Mouse (Mus musculus) liver, adult 2 months (tissue): ENCODE measurements around the gene Krt84. TPM values are rescaled to one million over a fixed set of nuclear protein-coding genes. Genes with fewer than 3 reads are reported as not detected.

ENCODE experiments used
- DNase-seq: peaks from one replicate; pipeline ENCODE4 v3.0.0-alpha.2; 2011; ENCODE audit warnings: low read depth, low spot score; ENCODE audit errors: extremely low read depth
- H3K27ac ChIP-seq: fragments of 200-500 bp; replicated peaks from 2 replicates; pipeline ENCODE4 v1.5.1; 2012; ENCODE audit warnings: low read depth, mild to moderate bottlenecking, control low read depth, inconsistent platforms, low read length; ENCODE audit not compliant: insufficient read depth
- H3K27me3 ChIP-seq: fragments of 200-500 bp; 2 replicates; pipeline ENCODE4 v1.6.1; 2012; ENCODE audit warnings: mild to moderate bottlenecking, moderate library complexity, low read length, inconsistent platforms; ENCODE audit not compliant: control insufficient read depth, insufficient read depth
- H3K36me3 ChIP-seq: fragments of 200-500 bp; 2 replicates; pipeline ENCODE4 v1.6.1; 2012; ENCODE audit warnings: low read length, inconsistent platforms; ENCODE audit not compliant: control insufficient read depth, insufficient read depth
- H3K4me1 ChIP-seq: fragments of 200-500 bp; 2 replicates; pipeline ENCODE4 v1.6.1; 2011; ENCODE audit warnings: low read length; ENCODE audit not compliant: control insufficient read depth, insufficient read depth
- H3K4me3 ChIP-seq: fragments of 200-500 bp; 2 replicates; pipeline ENCODE4 v1.5.1; 2011; ENCODE audit warnings: low read depth, mild to moderate bottlenecking, control low read depth, low read length, moderate library complexity; ENCODE audit not compliant: insufficient read depth
- H3K79me2 ChIP-seq: fragments of 200-500 bp; 2 replicates; pipeline ENCODE4 v1.6.1; 2012; ENCODE audit warnings: inconsistent platforms, mild to moderate bottlenecking, low read length, moderate library complexity; ENCODE audit not compliant: control insufficient read depth, insufficient read depth
- H3K9ac ChIP-seq: fragments of 200-500 bp; 2 replicates; pipeline ENCODE4 v1.6.1; 2012; ENCODE audit warnings: low read depth, mild to moderate bottlenecking, control low read depth, inconsistent platforms, low read length
- CTCF ChIP-seq: fragments of 200-500 bp; IDR thresholded peaks from 2 replicates; pipeline ENCODE4 v1.5.1; 2011; ENCODE audit warnings: low read depth, low read length, control low read depth
- POLR2A ChIP-seq: fragments of 200-500 bp; IDR thresholded peaks from 2 replicates; pipeline ENCODE4 v1.6.1; 2011; ENCODE audit warnings: low read length, control low read depth; ENCODE audit not compliant: insufficient read depth; ENCODE audit errors: extremely low read depth
- WGBS: fragments of 180-500 bp; shearing (Covaris S2); methylation state at CpG from one replicate; pipeline ENCODE4 v1.1.7; 2018; 5-methylcytosine and 5-hydroxymethylcytosine counted together
- polyA plus RNA-seq: library from polyadenylated mRNA; depleted of rRNA; stranded (reverse); fragments of >200 nt; gene quantifications from 2 replicates; pipeline ENCODE4 v1.2.3, GENCODE M21; 2012
- total RNA-seq: library from RNA; depleted of rRNA; stranded (reverse); fragments of >200 nt; gene quantifications from 2 replicates; pipeline ENCODE4 v1.2.3, GENCODE M21; 2014

Krt84 gene
- total and polyA plus RNA-seq, 2 experiments: not detected

- H3K36me3 ChIP-seq: no peaks in the 10 kb centered on the region
- H3K27me3 ChIP-seq: no peaks in the 10 kb centered on the region
- no peaks in the 10 kb centered on the region for H3K79me2 ChIP-seq
- 21% methylated on average over 7 of the region's 7 CpGs for WGBS
- no peak overlapping the region for H3K27ac ChIP-seq
- no peak overlapping the region for H3K9ac ChIP-seq
- no peak for DNase-seq
- H3K4me3 ChIP-seq: no peak overlapping the region
- no peaks in the 10 kb centered on the region for H3K4me1 ChIP-seq
- TF ChIP-seq CTCF (no peak), POLR2A (no peak)
Measured at GRCm38 (mm10) chr15:101558034-101558646, 25.5 kb upstream of the Krt84 start.

GRCm38 (mm10) chr15:101553169-101553568 is 20.5 kb upstream of the Krt84 start:
- H3K79me2 ChIP-seq: no peaks in the 10 kb centered on the region
- TF ChIP-seq POLR2A (no peak), CTCF (no peak)
- 2% methylated on average over 11 of the region's 11 CpGs for WGBS
- H3K4me3 ChIP-seq: no peak overlapping the region
- DNase-seq: no peak
- no peaks in the 10 kb centered on the region for H3K4me1 ChIP-seq
- no peaks in the 10 kb centered on the region for H3K27me3 ChIP-seq
- H3K27ac ChIP-seq: no peak overlapping the region
- no peak overlapping the region for H3K9ac ChIP-seq
- no peaks in the 10 kb centered on the region for H3K36me3 ChIP-seq

GRCm38 (mm10) chr15:101552188-101552587 is 19.6 kb upstream of the Krt84 start:
- Histone ChIP-seq H3K4me1 (no peaks in the 10 kb centered on the region), H3K4me3 (no peak overlapping the region), H3K27ac (no peak overlapping the region), H3K27me3 (no peaks in the 10 kb centered on the region), H3K79me2 (no peaks in the 10 kb centered on the region), H3K36me3 (no peaks in the 10 kb centered on the region), H3K9ac (no peak overlapping the region)
- WGBS: 77% methylated on average over 8 of the region's 8 CpGs
- TF ChIP-seq POLR2A (no peak), CTCF (no peak)
- DNase-seq: no peak

- 86% methylated on average over 7 of the region's 7 CpGs for WGBS
Measured at GRCm38 (mm10) chr15:101550567-101550966, 17.9 kb upstream of the Krt84 start, which contains the start of gene Krt82. Krt82 (minus strand) TSS chr15:101550667.

GRCm38 (mm10) chr15:101544478-101544877 is 11.9 kb upstream of the Krt84 start:
- no peak for TF ChIP-seq CTCF
- TF ChIP-seq POLR2A: no peak
- Histone ChIP-seq H3K27me3 (no peaks in the 10 kb centered on the region), H3K4me1 (no peaks in the 10 kb centered on the region), H3K9ac (no peak overlapping the region), H3K36me3 (no peaks in the 10 kb centered on the region), H3K4me3 (no peak overlapping the region), H3K79me2 (no peaks in the 10 kb centered on the region), H3K27ac (no peak overlapping the region)
- no peak for DNase-seq
- 77% methylated on average over 3 of the region's 3 CpGs for WGBS

More at GRCm38 (mm10) chr15:101550567-101550966, 17.9 kb upstream of the Krt84 start, which contains the start of gene Krt82:
- TF ChIP-seq CTCF: no peak
- TF ChIP-seq POLR2A: no peak
- H3K27ac ChIP-seq: no peak within 1 kb of the TSS
- H3K36me3 ChIP-seq: no peaks in the 10 kb centered on the region
- no peaks in the 10 kb centered on the region for H3K27me3 ChIP-seq
- no peaks in the 10 kb centered on the region for H3K79me2 ChIP-seq
- no peak within 1 kb of the TSS for H3K9ac ChIP-seq
- DNase-seq: no peak
- H3K4me3 ChIP-seq: no peak within 1 kb of the TSS
- no peaks in the 10 kb centered on the region for H3K4me1 ChIP-seq

- no peak overlapping the region for H3K4me3 ChIP-seq
- WGBS: 51% methylated on average over 9 of the region's 9 CpGs
- no peak overlapping the region for H3K9ac ChIP-seq
- no peak for DNase-seq
- H3K4me1 ChIP-seq: no peaks in the 10 kb centered on the region
- no peaks in the 10 kb centered on the region for H3K79me2 ChIP-seq
- TF ChIP-seq CTCF (no peak), POLR2A (no peak)
- no peak overlapping the region for H3K27ac ChIP-seq
- no peaks in the 10 kb centered on the region for H3K27me3 ChIP-seq
- H3K36me3 ChIP-seq: no peaks in the 10 kb centered on the region
Measured at GRCm38 (mm10) chr15:101542543-101542942, 9.9 kb upstream of the Krt84 start.
